Mouse (Mus musculus): ENCODE measurements around the gene 1700067K01Rik.

GRCm38 (mm10) chr8:83997511-83998141 is 3.7 kb upstream of the 1700067K01Rik start, which contains the start of gene Samd1:
- TF ChIP-seq CTCF (IDR thresholded peaks at IDR 0.05; ENCODE audit: extremely low read depth, insufficient read depth, low read length) (no peak), POLR2A (IDR thresholded peaks at IDR 0.05; ENCODE audit: extremely low read depth, insufficient read depth, low read length) (no peak)

Data from cortical plate, adult 2 months (tissue).